In genomic region chr13:113734134-113734794, GRCm38 (mm10) we compare ENCODE assay signal across 8 mouse cellular contexts.
DNase-seq lines count a peak whose midpoint lies in the region; ATAC-seq lines count a peak whose summit lies in the region.

No protein-coding gene starts in this region.

- intact Hi-C loops in heart, postnatal 36 days (cut with DNase I): no loop called here

- peaks cover 33% of the 10 kb centered on the region for H3K4me1 ChIP-seq in forebrain, embryonic 13.5 days
- peaks cover 25% of the 10 kb centered on the region for H3K4me1 ChIP-seq in neural tube, embryonic 12.5 days

- peak overlapping the region; percentile 26; the same call in 1 of the 2 replicates for H3K9ac ChIP-seq in forebrain, embryonic 13.5 days
- no peak overlapping the region for H3K9ac ChIP-seq in neural tube, embryonic 12.5 days

- H3K36me3 ChIP-seq in forebrain, embryonic 13.5 days (ENCODE audit: poor library complexity, severe bottlenecking): no peaks in the 10 kb centered on the region
- H3K36me3 ChIP-seq in neural tube, embryonic 12.5 days: no peaks in the 10 kb centered on the region

- 14% methylated on average over 5 of the region's 5 CpGs for WGBS in forebrain, embryonic 13.5 days
- 19% methylated on average over 5 of the region's 5 CpGs for WGBS in neural tube, embryonic 12.5 days

- no peak overlapping the region for H3K4me3 ChIP-seq in forebrain, embryonic 13.5 days
- H3K4me3 ChIP-seq in neural tube, embryonic 12.5 days: no peak overlapping the region

- no peaks in the 10 kb centered on the region for H3K9me3 ChIP-seq in forebrain, embryonic 13.5 days (replicated peaks)
- no peaks in the 10 kb centered on the region for H3K9me3 ChIP-seq in neural tube, embryonic 12.5 days

- H3K27ac ChIP-seq in forebrain, embryonic 13.5 days: peak overlapping the region; percentile 88
- no peak overlapping the region for H3K27ac ChIP-seq in neural tube, embryonic 12.5 days

- peak overlapping the region; percentile 19 for H3K4me2 ChIP-seq in forebrain, embryonic 13.5 days
- H3K4me2 ChIP-seq in neural tube, embryonic 12.5 days (replicated peaks): peak overlapping the region; percentile 20

- DNase-seq in lung, postnatal 10 days: peak; percentile 10
- no peak for DNase-seq in lung, adult 18-20 months
- DNase-seq in layer of hippocampus, postnatal 25 days (ENCODE audit: extremely low spot score in 1 of 2, low spot score in 1 of 2): peak; percentile 16 to 18
- no peak for DNase-seq in ovary, postnatal 36 days (ENCODE audit: low spot score)
- DNase-seq in heart, postnatal 36 days: no peak

- H3K27me3 ChIP-seq in forebrain, embryonic 13.5 days: no peaks in the 10 kb centered on the region
- no peaks in the 10 kb centered on the region for H3K27me3 ChIP-seq in neural tube, embryonic 12.5 days (replicated peaks)

- peak; percentile 98 for ATAC-seq in forebrain, embryonic 13.5 days
- peak; percentile 88 for ATAC-seq in neural tube, embryonic 12.5 days (ENCODE audit: low FRiP score, low read depth)
- ATAC-seq in megakaryocyte progenitor cell, adult 5-6 weeks (replicated peaks; ENCODE audit: poor library complexity): no peak

Comparison
In these comparisons a context has a peak if more than half of its experiments do, and no peak if none do; other contexts are left out.
1. DNase-seq: peak in lung, postnatal 10 days (single experiment) and layer of hippocampus, postnatal 25 days (2 of 2); none in lung, adult 18-20 months (0 of 2), ovary, postnatal 36 days (single experiment) and heart, postnatal 36 days (0 of 2).